Mouse (Mus musculus) adrenal gland, postnatal 36 days (tissue): Measurements from ENCODE around the gene Mrap2. TPM values are rescaled to one million over a fixed set of nuclear protein-coding genes. Genes with fewer than 3 reads are reported as not detected.
"Not testable (repeated sequence)": the region's sequence is repeated elsewhere in the genome, so short reads cannot be mapped to it uniquely, and the experiment has no call there.

Experiments
- DNase-seq, 2 experiments: peaks; one replicate each; pipeline ENCODE4 v3.0.0; 2021; ENCODE audit warnings: mixed read lengths in 1 of 2
- long read RNA-seq, 2 experiments: library from polyadenylated mRNA; stranded (forward); transcript quantifications; one replicate each; pipeline ENCODE4 v2.0.0; 2021; ENCODE audit warnings: borderline sequencing depth in 2 of 2
- total RNA-seq, 2 experiments: library from RNA; stranded (reverse); gene quantifications; 2 replicates each; pipeline ENCODE4 v1.2.3; 2021

The Mrap2 gene
- total RNA-seq: 1 to 10 TPM; 2.2 to 2.7 TPM
- long read RNA-seq, experiment 1, partial matches to known transcripts: 0 of 1 reads
- long read RNA-seq, experiment 1, other reads (novel, unspliced or antisense): 0 of 1 reads
- long read RNA-seq, experiment 2: 0 reads

GRCm38 (mm10) chr9:87144106-87144505 is at the start of gene Mrap2:
Gene Mrap2, plus strand, starts transcription at chr9:87144306.
- DNase-seq: peak; percentile 86 to 87

GRCm38 (mm10) chr9:87097989-87098388 is 46.1 kb upstream of the Mrap2 start:
- peak; percentile 70 to 81 for DNase-seq

- DNase-seq: no peak
These were observed 29.1 kb upstream of the Mrap2 start for GRCm38 (mm10) chr9:87115019-87115418.

- no peak for DNase-seq
These were observed 28.6 kb upstream of the Mrap2 start for GRCm38 (mm10) chr9:87115456-87115931.

GRCm38 (mm10) chr9:87115978-87116377 is 28.1 kb upstream of the Mrap2 start:
- no peak for DNase-seq

- no peak for DNase-seq
These were observed 25.1 kb upstream of the Mrap2 start for GRCm38 (mm10) chr9:87118996-87119395.

- no peak for DNase-seq
These were observed 22.1 kb upstream of the Mrap2 start for GRCm38 (mm10) chr9:87121956-87122493.

GRCm38 (mm10) chr9:87127046-87127445 is 17.1 kb upstream of the Mrap2 start:
- DNase-seq: not testable (repeated sequence)

- no peak for DNase-seq
These were observed 8.1 kb upstream of the Mrap2 start for GRCm38 (mm10) chr9:87135765-87136558.

GRCm38 (mm10) chr9:87143076-87143475 is 1.0 kb upstream of the Mrap2 start:
- no peak for DNase-seq

GRCm38 (mm10) chr9:87144532-87144931 is 426 bp downstream of the Mrap2 start:
- no peak for DNase-seq

GRCm38 (mm10) chr9:87145180-87145579 is 1.1 kb downstream of the Mrap2 start:
- DNase-seq: no peak

GRCm38 (mm10) chr9:87145671-87146070 is 1.6 kb downstream of the Mrap2 start:
- no peak for DNase-seq

- DNase-seq: no peak
These were observed 2.3 kb downstream of the Mrap2 start for GRCm38 (mm10) chr9:87146400-87146799.

GRCm38 (mm10) chr9:87147927-87148326 is 3.8 kb downstream of the Mrap2 start:
- DNase-seq: no peak

GRCm38 (mm10) chr9:87152641-87153325 is 8.7 kb downstream of the Mrap2 start:
- DNase-seq: peak in 1 of 2 experiments; percentile 9

- no peak for DNase-seq
These were observed 18.5 kb downstream of the Mrap2 start for GRCm38 (mm10) chr9:87162559-87162958.

- peak; percentile 24 to 41 for DNase-seq
These were observed 23.1 kb downstream of the Mrap2 start for GRCm38 (mm10) chr9:87167001-87167830.

GRCm38 (mm10) chr9:87168051-87168450 is 23.9 kb downstream of the Mrap2 start:
- peak; percentile 10 to 16 for DNase-seq

- DNase-seq: no peak
These were observed 25.0 kb downstream of the Mrap2 start for GRCm38 (mm10) chr9:87169144-87169543.

- DNase-seq: no peak
These were observed 26.8 kb downstream of the Mrap2 start for GRCm38 (mm10) chr9:87170891-87171290.

- no peak for DNase-seq
These were observed 27.4 kb downstream of the Mrap2 start for GRCm38 (mm10) chr9:87171517-87171916.
